Mouse (Mus musculus) cortical plate, adult 2 months (tissue): ENCODE results near the gene Tmcc3.

Experiments used
- CTCF ChIP-seq: fragments of 200-500 bp; IDR thresholded peaks from 2 replicates; pipeline ENCODE4 v1.5.1; 2011; ENCODE audit warnings: mild to moderate bottlenecking, control low read depth, low read length; ENCODE audit not compliant: insufficient read depth; ENCODE audit errors: extremely low read depth
- POLR2A ChIP-seq: fragments of 200-500 bp; IDR thresholded peaks from 2 replicates; pipeline ENCODE4 v1.6.1; 2011; ENCODE audit warnings: mild to moderate bottlenecking, low read length, control low read depth; ENCODE audit not compliant: insufficient read depth; ENCODE audit errors: extremely low read depth

DNA sequence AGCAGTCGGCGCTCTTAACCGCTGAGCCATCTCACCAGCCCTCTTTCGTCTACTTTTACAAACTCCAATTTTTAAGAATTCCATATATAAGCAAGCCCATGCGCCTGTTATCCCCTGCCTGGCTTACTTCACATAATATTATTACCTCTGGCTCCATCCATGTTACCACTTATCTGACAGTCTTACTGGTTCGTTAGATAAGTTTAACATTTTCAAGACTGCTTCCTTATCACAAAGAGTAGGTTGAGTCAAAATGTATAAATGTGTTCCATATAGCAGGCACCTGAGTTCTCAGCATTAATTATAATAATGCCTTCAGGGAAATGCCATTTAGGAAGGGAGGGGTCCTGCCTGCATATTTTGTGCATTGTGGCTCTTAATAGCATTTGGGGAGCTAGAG, 255.5 kb downstream of the Tmcc3 start:
- no peak for TF ChIP-seq POLR2A
- TF ChIP-seq CTCF: no peak
